9 mouse cellular contexts compared by ENCODE assay signal in genomic region chr9:13297122-13297667, GRCm38 (mm10). TPM values are rescaled to one million over a fixed set of nuclear protein-coding genes. Genes with fewer than 3 reads are reported as not detected.
DNase-seq lines count a peak whose midpoint lies in the region; ATAC-seq lines count a peak whose summit lies in the region.
"Had no signal": no experiment of that assay in that cellular context is flagged by ENCODE, and none has a peak within 500 bp of the region (broad histone marks: within the 10 kb centered on the region; RNA-seq: fewer than 3 reads in every experiment).

No protein-coding gene starts in this region.

- H3K27ac ChIP-seq in hindbrain, embryonic 14.5 days, result peak overlapping the region; percentile 72
- H3K27ac ChIP-seq in midbrain, embryonic 14.5 days (replicated peaks; ENCODE audit: low read depth, low read length), result peak overlapping the region; percentile 78

- no peak for ATAC-seq in cerebellum, adult (ENCODE audit: insufficient number of reproducible peaks, low FRiP score, low TSS enrichment)
- ATAC-seq in hindbrain, embryonic 14.5 days (ENCODE audit: low FRiP score), result no peak
- no peak for ATAC-seq in midbrain, embryonic 14.5 days (ENCODE audit: low FRiP score, low TSS enrichment)

- intact Hi-C loops in gastrocnemius, postnatal 36 days (cut with DNase I), result loop anchor here (2.0 kb wide), 1 partner anchor 356 kb away; no protein-coding TSS in a partner anchor

- H3K36me3 ChIP-seq in hindbrain, embryonic 14.5 days (replicated peaks; ENCODE audit: control insufficient read depth, insufficient read depth), result no peaks in the 10 kb centered on the region
- H3K36me3 ChIP-seq in midbrain, embryonic 14.5 days (ENCODE audit: control insufficient read depth, insufficient read depth, low read length), result no peaks in the 10 kb centered on the region

- WGBS in hindbrain, embryonic 14.5 days, result 0% methylated on average over 12 of the region's 12 CpGs
- WGBS in midbrain, embryonic 14.5 days, result 0% methylated on average over 12 of the region's 12 CpGs

- peak overlapping the region; percentile 60 for H3K4me3 ChIP-seq in hindbrain, embryonic 14.5 days (replicated peaks; ENCODE audit: low read length)
- H3K4me3 ChIP-seq in midbrain, embryonic 14.5 days (replicated peaks; ENCODE audit: low read depth, low read length), result peak overlapping the region; percentile 45

- peak overlapping the region; percentile 96 for H3K4me2 ChIP-seq in hindbrain, embryonic 14.5 days (replicated peaks)
- peak overlapping the region; percentile 85 for H3K4me2 ChIP-seq in midbrain, embryonic 14.5 days (ENCODE audit: low read length)

- peak overlapping the region; percentile 84 for H3K9ac ChIP-seq in hindbrain, embryonic 14.5 days
- peak overlapping the region; percentile 55 for H3K9ac ChIP-seq in midbrain, embryonic 14.5 days (replicated peaks; ENCODE audit: low read length)

- peak; percentile 33 for DNase-seq in cerebellum, adult 8-10 months
- peak; percentile 26 for DNase-seq in thymus, postnatal 0 days (ENCODE audit: low spot score)
- no peak for DNase-seq in thymus, adult 18-20 months
- no peak for DNase-seq in hindbrain, embryonic 14.5 days (ENCODE audit: low spot score)
- DNase-seq in midbrain, embryonic 14.5 days, result peak; percentile 63
- no peak for DNase-seq in left cerebral cortex, adult 18-20 months (ENCODE audit: low spot score in 2 of 2)
- no peak for DNase-seq in gastrocnemius, postnatal 36 days

- H3K9me3 ChIP-seq in hindbrain, embryonic 14.5 days (ENCODE audit: control insufficient read depth, low read length), result no peaks in the 10 kb centered on the region
- no peaks in the 10 kb centered on the region for H3K9me3 ChIP-seq in midbrain, embryonic 14.5 days (ENCODE audit: control insufficient read depth, low read length)

- peaks cover 47% of the 10 kb centered on the region for H3K4me1 ChIP-seq in hindbrain, embryonic 14.5 days (replicated peaks; ENCODE audit: control insufficient read depth, insufficient read depth, low read length)
- H3K4me1 ChIP-seq in midbrain, embryonic 14.5 days (ENCODE audit: control insufficient read depth, insufficient read depth, low read length), result peaks cover 44% of the 10 kb centered on the region

- H3K27me3 ChIP-seq in hindbrain, embryonic 14.5 days (ENCODE audit: control insufficient read depth, insufficient read depth, low read length), result no peaks in the 10 kb centered on the region
- no peaks in the 10 kb centered on the region for H3K27me3 ChIP-seq in midbrain, embryonic 14.5 days (ENCODE audit: control insufficient read depth, insufficient read depth, low read length)
- H3K27me3 ChIP-seq: Patski had no signal

RNA-seq across cellular contexts. Expression of gene Maml2, which starts 0.6 kb away (rescaled TPM):
- 6.4 and 7.8 TPM in 2 replicates for polyA plus RNA-seq in thymus, postnatal 0 days (2015; fragmentation: Nextera tagmentation; extraction: Ambion mirVana)
- 10.8 and 11.6 TPM in 2 replicates for polyA plus RNA-seq in hindbrain, embryonic 14.5 days (2014; fragmentation: Nextera tagmentation; extraction: Ambion mirVana)
- polyA plus RNA-seq in midbrain, embryonic 14.5 days (2014; fragmentation: Nextera tagmentation; extraction: Ambion mirVana), result 7.7 and 12.1 TPM in 2 replicates
- 1 to 10 TPM; 6.1 to 6.6 TPM for total RNA-seq in left cerebral cortex, adult 18-20 months (2021)
- total RNA-seq in gastrocnemius, postnatal 36 days (2021), result 1 to 10 TPM; 2.0 to 2.3 TPM

RNA-seq across cellular contexts. Expression of gene Ccdc82, which starts 50.4 kb away (rescaled TPM):
- 12.7 and 13.4 TPM in 2 replicates for polyA plus RNA-seq in thymus, postnatal 0 days (2015; fragmentation: Nextera tagmentation; extraction: Ambion mirVana)
- polyA plus RNA-seq in hindbrain, embryonic 14.5 days (2014; fragmentation: Nextera tagmentation; extraction: Ambion mirVana), result 15.6 and 17.7 TPM in 2 replicates
- polyA plus RNA-seq in midbrain, embryonic 14.5 days (2014; fragmentation: Nextera tagmentation; extraction: Ambion mirVana), result 14.0 and 15.8 TPM in 2 replicates
- total RNA-seq in left cerebral cortex, adult 18-20 months (2021), result 10 to 100 TPM; 18.7 to 20.2 TPM
- total RNA-seq in gastrocnemius, postnatal 36 days (2021), result 1 to 10 TPM; 3.5 to 3.7 TPM

RNA-seq across cellular contexts. Expression of gene Jrkl, which starts 51.6 kb away (rescaled TPM):
- 7.8 and 9.4 TPM in 2 replicates for polyA plus RNA-seq in thymus, postnatal 0 days (2015; fragmentation: Nextera tagmentation; extraction: Ambion mirVana)
- 9.6 and 10.2 TPM in 2 replicates for polyA plus RNA-seq in hindbrain, embryonic 14.5 days (2014; fragmentation: Nextera tagmentation; extraction: Ambion mirVana)
- 11.6 and 12.0 TPM in 2 replicates for polyA plus RNA-seq in midbrain, embryonic 14.5 days (2014; fragmentation: Nextera tagmentation; extraction: Ambion mirVana)
- 1 to 10 TPM; 8.6 to 9.9 TPM for total RNA-seq in left cerebral cortex, adult 18-20 months (2021)
- 1 to 10 TPM; 2.3 to 3.2 TPM for total RNA-seq in gastrocnemius, postnatal 36 days (2021)

Comparison
In these comparisons a context has a peak if more than half of its experiments do, and no peak if none do; other contexts are left out.
1. DNase-seq: peak in cerebellum, adult 8-10 months (single experiment), thymus, postnatal 0 days (single experiment) and midbrain, embryonic 14.5 days (single experiment); none in thymus, adult 18-20 months (0 of 2), hindbrain, embryonic 14.5 days (single experiment), left cerebral cortex, adult 18-20 months (0 of 2) and gastrocnemius, postnatal 36 days (0 of 2).